Mouse (Mus musculus): ENCODE measurements around the gene Spint1. TPM values are rescaled to one million over a fixed set of nuclear protein-coding genes. Genes with fewer than 3 reads are reported as not detected.

Gene Spint1
- polyA plus RNA-seq, 1 experiment, result 196 TPM

GRCm38 (mm10) chr2:119240075-119240818, 3.1 kb downstream of the Spint1 start:
- no peak for DNase-seq (ENCODE audit: low read depth, low spot score)
- WGBS, result 25% methylated on average over 4 of the region's 4 CpGs

DNA sequence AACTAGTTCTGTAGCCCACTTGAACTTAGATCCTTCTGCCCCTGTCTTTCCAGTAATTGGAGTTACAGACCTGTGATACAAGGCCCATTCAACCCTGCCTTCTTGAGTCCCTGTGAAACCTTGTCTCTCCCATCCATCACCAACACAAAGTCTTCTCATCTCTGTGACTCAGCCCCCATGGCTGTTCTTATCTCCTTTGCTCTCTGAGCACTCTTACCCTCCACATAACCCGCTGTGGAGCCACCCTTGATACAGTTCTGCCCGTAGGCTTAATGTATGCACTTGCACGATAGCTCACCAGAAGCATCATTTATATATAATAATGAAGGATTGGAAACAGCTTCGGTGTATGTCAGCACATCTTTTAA, 3.6 kb downstream of the Spint1 start:
- DNase-seq (ENCODE audit: low read depth, low spot score), result no peak
- WGBS, result 62% methylated on average over 4 of the region's 4 CpGs

GRCm38 (mm10) chr2:119242548-119242947, 5.4 kb downstream of the Spint1 start:
- WGBS, result 18% methylated on average over 9 of the region's 9 CpGs
- DNase-seq (ENCODE audit: low read depth, low spot score), result no peak

GRCm38 (mm10) chr2:119245246-119245645, 8.1 kb downstream of the Spint1 start:
- 72% methylated on average over 7 of the region's 7 CpGs for WGBS

GRCm38 (mm10) chr2:119247904-119248303, 10.7 kb downstream of the Spint1 start:
- 82% methylated on average over 9 of the region's 9 CpGs for WGBS
- no peak for DNase-seq (ENCODE audit: low read depth, low spot score)

More at GRCm38 (mm10) chr2:119245246-119245645, 8.1 kb downstream of the Spint1 start:
- no peak for DNase-seq (ENCODE audit: low read depth, low spot score)

DNA sequence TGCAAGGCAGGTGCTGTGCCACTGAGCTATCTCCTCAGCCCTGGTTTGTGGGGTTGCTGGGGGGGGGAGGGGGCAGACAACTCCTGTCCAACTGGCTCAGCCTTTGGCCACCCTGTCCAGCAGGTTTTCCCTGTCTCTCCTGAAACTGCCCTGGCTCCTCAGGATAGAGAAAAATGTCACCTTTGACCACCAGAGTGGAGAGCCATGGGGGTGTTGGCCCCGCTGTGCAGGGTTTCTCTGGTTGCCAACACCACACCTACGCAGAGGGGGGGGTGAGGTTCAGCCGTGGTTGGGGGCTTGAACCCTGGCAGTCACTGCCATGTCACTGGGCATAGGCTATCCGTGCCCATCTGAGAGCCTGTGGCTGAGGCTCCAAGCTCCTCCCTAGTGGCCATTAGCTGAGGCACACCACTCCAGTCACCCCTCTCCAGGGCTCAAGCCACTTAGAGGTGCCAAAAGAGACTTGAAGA, 12.5 kb downstream of the Spint1 start:
- WGBS, result 34% methylated on average over 4 of the region's 4 CpGs
- DNase-seq (ENCODE audit: low read depth, low spot score), result no peak

DNA sequence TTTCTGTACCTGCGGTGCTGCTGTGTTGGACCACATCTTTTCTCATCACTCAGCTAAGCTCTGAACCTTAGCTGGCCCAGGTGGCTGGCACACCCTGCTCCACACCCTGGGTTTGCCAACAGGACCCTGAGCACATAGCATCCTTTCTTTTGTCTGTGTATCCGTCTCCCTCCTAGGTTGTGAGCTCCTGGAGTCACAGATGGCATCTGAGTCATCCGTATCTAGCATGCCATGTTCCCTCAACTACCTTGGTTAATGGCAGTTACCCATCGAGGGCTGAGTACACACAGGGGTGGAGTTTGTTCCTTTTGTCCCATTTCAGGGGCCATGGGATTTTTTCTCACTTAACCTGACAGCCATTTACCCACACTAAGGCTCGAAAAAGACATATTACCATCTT, 13.2 kb downstream of the Spint1 start:
- WGBS, result 32% methylated on average over 5 of the region's 5 CpGs
- no peak for DNase-seq (ENCODE audit: low read depth, low spot score)

GRCm38 (mm10) chr2:119250826-119251478, 13.8 kb downstream of the Spint1 start:
- WGBS, result 5% methylated on average over 11 of the region's 11 CpGs
- no peak for DNase-seq (ENCODE audit: low read depth, low spot score)

GRCm38 (mm10) chr2:119254976-119255375, 17.8 kb downstream of the Spint1 start:
- 12% methylated on average over 7 of the region's 7 CpGs for whole genome bisulfite sequencing

GRCm38 (mm10) chr2:119260518-119260917, 23.4 kb downstream of the Spint1 start:
- WGBS, result 63% methylated on average over 1 of the region's 1 CpGs
- no peak for DNase-seq (ENCODE audit: low read depth, low spot score)

More at GRCm38 (mm10) chr2:119254976-119255375, 17.8 kb downstream of the Spint1 start:
- DNase-seq (ENCODE audit: low read depth, low spot score), result no peak

DNA sequence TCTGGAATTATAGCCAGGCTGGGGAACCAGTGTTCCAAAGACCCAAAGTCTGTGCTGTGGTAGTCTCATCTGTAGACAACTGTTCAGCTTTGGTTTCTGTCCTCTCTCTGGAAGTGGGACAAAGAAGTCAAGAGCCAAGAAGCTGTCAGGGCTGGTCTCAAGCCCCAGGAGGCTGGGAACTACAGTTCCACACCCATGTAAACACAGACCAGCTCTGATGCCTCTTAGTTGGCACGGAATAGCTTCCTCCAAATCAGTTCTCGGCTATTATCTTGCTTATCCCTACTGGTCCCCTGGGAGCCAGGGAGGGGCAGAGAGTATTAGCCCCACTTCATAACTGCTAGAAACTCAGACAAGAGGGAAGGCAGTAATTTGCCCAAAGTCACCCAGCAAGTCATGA, 24.2 kb downstream of the Spint1 start:
- DNase-seq (ENCODE audit: low read depth, low spot score), result no peak
- 7% methylated on average over 2 of the region's 2 CpGs for WGBS

GRCm38 (mm10) chr2:119262978-119263377, 25.8 kb downstream of the Spint1 start:
- WGBS, result 12% methylated on average over 8 of the region's 8 CpGs
- DNase-seq (ENCODE audit: low read depth, low spot score), result no peak

- DNase-seq (ENCODE audit: low read depth, low spot score), result no peak
- 37% methylated on average over 5 of the region's 5 CpGs for WGBS
These were observed 26.7 kb downstream of the Spint1 start for GRCm38 (mm10) chr2:119263813-119264212.

DNA sequence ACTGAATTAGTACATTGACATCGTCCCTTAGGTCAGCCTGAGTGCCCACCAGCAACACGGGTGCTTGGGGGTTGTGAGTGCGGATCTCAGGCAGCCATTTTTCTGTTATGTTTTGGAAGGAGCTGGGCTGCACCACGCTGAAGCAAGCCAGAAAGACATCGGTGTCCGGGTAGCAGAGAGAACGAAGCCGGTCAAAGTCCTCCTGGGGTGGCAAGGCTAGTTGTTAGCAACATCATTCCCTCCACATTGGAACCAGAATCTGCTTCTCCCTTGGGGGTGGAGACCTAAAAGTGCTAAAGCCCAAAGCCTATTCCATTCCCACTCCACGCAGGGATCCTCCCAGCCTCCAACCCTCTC, 33.1 kb downstream of the Spint1 start:
- DNase-seq (ENCODE audit: low read depth, low spot score), result no peak
- 41% methylated on average over 9 of the region's 9 CpGs for WGBS

DNA sequence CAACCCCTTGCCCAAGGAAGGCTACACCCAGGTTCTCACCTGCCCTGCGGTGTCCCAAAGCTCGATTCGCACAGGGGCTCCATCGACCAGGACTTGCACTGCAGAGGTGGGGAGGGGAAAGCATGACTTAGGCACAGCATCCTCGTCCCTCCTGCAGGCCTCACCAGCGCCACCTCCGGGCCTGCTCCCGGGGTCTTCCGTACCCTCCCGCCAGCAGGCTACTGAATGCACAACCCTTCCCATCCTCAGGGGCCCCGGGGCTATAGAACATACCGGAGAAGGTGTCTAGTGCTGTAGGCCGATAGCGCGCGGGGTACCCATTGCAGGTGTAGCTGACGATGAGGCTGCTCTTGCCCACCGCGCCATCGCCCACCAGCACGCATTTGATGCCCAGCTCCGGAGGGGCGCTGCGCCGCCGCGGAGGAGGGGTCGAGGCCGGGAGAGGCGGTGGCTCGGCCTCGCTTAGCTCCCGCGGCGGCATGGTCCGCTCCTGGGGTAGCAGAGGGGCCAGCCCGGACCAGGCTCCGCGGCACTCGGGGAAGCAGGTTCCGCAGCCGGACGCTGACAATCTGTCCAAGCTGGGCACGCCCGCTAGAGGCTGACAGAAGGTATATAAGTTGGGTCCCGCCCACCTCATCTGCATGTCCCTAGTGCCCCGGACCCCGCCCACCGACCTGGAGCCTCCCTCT, 33.6 kb downstream of the Spint1 start, which contains the start of gene Rhov:
Rhov (minus strand) TSS at position 630 of the 689 bp plus-strand sequence.
- WGBS, result 1% methylated on average over 49 of the region's 49 CpGs
- DNase-seq (ENCODE audit: low read depth, low spot score), result no peak

GRCm38 (mm10) chr2:119274126-119274525, 37.0 kb downstream of the Spint1 start:
- WGBS, result 53% methylated on average over 1 of the region's 1 CpGs
- DNase-seq (ENCODE audit: low read depth, low spot score), result no peak

- WGBS, result 75% methylated on average over 7 of the region's 7 CpGs
- no peak for DNase-seq (ENCODE audit: low read depth, low spot score)
These were observed 39.8 kb downstream of the Spint1 start for GRCm38 (mm10) chr2:119276926-119277325.

GRCm38 (mm10) chr2:119277810-119278209, 40.6 kb downstream of the Spint1 start:
- 91% methylated on average over 23 of the region's 23 CpGs for WGBS
- DNase-seq (ENCODE audit: low read depth, low spot score), result no peak

DNA sequence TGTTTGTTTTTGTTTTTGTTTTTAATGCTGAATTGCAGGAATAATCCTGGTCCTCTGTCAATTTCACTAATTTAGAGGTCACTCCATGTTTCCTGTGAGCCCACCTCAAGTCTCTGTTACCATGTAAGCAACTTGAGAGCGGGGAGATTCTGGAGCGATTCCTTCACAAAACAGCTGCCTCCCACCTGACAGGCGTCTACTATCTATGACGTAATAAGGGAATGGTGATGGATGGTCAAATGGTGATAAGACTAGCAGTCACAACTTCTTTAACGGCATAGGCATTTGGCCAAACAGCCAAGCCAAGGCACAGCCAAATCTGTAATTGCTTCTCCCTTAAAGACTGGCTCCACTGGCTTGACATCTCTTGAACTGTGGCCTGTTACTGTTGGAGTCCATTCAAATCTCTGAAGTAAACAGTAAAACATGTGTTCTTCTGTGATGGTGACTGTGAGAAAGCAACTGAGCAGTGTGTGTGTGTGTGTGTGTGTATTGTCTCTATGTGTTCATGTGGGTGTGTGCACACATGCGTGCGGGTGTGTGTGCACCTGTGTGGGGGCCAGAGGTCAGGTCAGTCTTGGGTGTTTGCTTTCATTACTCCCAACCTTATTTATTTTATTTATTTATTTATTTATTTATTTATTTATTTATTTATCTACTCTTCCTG, 44.9 kb downstream of the Spint1 start:
- 52% methylated on average over 7 of the region's 7 CpGs for WGBS
- DNase-seq (ENCODE audit: low read depth, low spot score), result no peak

DNA sequence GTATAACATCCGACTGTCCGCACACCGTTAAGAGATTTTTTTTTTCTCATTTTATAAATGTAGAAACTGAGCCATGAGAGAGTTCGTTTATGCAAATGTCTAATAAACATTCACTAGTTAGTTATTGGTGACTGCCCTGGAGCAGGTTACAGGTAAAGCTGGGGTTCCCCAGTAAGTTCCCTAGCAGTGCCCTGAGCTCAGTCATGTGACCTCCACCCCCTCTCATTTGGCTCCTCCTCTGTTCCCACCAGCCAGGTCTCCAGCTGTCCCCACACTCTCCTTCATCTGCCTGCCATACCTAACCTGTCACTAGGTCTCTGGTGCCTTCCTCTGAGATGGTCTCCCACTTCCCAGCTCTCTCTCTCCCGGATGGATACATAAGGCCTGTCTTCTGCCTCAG, 50.2 kb downstream of the Spint1 start:
- no peak for DNase-seq (ENCODE audit: low read depth, low spot score)
- WGBS, result 91% methylated on average over 5 of the region's 5 CpGs
